Mouse (Mus musculus): Measurements from ENCODE around the gene Maip1. TPM values are rescaled to one million over a fixed set of nuclear protein-coding genes. Genes with fewer than 3 reads are reported as not detected.

Gene Maip1
- polyA plus RNA-seq, 1 experiment from 2014 or later, result 14.9 TPM

DNA sequence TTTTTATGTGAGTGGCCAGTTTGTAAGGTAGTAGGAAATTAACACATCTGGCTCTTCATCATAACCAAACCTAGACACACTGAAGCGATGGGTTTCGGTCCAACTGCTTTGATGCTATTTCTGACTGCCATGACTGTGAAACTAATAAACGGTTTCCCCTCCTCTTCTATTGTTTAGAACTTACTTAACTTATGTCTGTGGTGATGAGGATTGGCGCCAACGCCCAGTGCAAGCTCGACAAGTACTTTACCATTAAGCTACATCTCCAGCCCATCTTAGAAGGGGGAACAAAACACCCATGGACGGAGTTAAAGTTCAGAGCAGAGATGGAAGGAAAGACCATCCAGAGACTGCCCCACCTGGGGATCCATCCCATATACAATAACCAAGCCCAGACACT lies 27.0 kb downstream of the Maip1 start:
- 79% methylated on average over 7 of the region's 7 CpGs for WGBS

GRCm38 (mm10) chr1:57436408-57436807 lies 30.3 kb downstream of the Maip1 start:
- H3K4me3 ChIP-seq, result peak overlapping the region; percentile 30
- ATAC-seq (ENCODE audit: insufficient number of reproducible peaks, low FRiP score, low TSS enrichment, low read depth), result 0 out of 2 replicates have a peak, but pooled peaks have one; percentile 52
- H3K27ac ChIP-seq, result peak overlapping the region; percentile 87
- H3K27me3 ChIP-seq, result no peaks in the 10 kb centered on the region
- H3K36me3 ChIP-seq, result no peaks in the 10 kb centered on the region
- peaks cover 34% of the 10 kb centered on the region for H3K4me1 ChIP-seq
- 18% methylated on average over 9 of the region's 9 CpGs for WGBS
- peak overlapping the region; percentile 46 for H3K4me2 ChIP-seq
- peak overlapping the region; percentile 11; the same call in 1 of the 2 replicates for H3K9ac ChIP-seq
- H3K9me3 ChIP-seq, result no peaks in the 10 kb centered on the region

More for the DNA sequence above, 27.0 kb downstream of the Maip1 start:
- H3K27ac ChIP-seq, result no peak overlapping the region
- ATAC-seq (ENCODE audit: insufficient number of reproducible peaks, low FRiP score, low TSS enrichment, low read depth), result no peak
- H3K9ac ChIP-seq, result no peak overlapping the region
- no peaks in the 10 kb centered on the region for H3K9me3 ChIP-seq
- H3K4me1 ChIP-seq, result peaks cover 37% of the 10 kb centered on the region
- no peak overlapping the region for H3K4me3 ChIP-seq
- H3K36me3 ChIP-seq, result no peaks in the 10 kb centered on the region
- no peaks in the 10 kb centered on the region for H3K27me3 ChIP-seq
- no peak overlapping the region for H3K4me2 ChIP-seq

DNA sequence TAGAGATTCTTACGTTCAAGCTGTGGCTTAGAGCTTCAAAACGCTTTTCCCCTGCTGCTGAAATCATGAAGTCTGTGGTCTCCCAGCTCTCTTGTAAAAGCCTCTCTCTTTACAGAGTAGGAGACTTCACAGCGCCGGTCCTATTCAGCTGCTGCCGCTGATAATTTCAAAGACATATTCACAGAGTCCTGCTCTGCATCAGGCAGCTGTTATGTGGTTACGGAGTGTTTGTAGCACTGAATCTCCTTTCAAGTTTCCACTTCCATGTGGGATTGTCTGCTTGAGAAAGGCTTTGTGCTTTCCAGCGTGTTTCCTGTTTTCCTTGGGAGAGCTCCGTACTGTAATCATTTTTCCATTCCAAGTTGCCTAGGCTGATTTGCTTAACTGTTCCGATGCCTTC lies 30.8 kb downstream of the Maip1 start:
- WGBS, result 15% methylated on average over 9 of the region's 9 CpGs
- H3K9me3 ChIP-seq, result no peaks in the 10 kb centered on the region
- peak overlapping the region; percentile 11; the same call in 1 of the 2 replicates for H3K9ac ChIP-seq
- H3K4me2 ChIP-seq, result peak overlapping the region; percentile 46
- H3K27me3 ChIP-seq, result no peaks in the 10 kb centered on the region
- H3K27ac ChIP-seq, result peak overlapping the region; percentile 87
- H3K4me1 ChIP-seq, result peaks cover 34% of the 10 kb centered on the region
- ATAC-seq (ENCODE audit: insufficient number of reproducible peaks, low FRiP score, low TSS enrichment, low read depth), result peak; percentile 87
- H3K36me3 ChIP-seq, result no peaks in the 10 kb centered on the region
- peak overlapping the region; percentile 30 for H3K4me3 ChIP-seq

DNA sequence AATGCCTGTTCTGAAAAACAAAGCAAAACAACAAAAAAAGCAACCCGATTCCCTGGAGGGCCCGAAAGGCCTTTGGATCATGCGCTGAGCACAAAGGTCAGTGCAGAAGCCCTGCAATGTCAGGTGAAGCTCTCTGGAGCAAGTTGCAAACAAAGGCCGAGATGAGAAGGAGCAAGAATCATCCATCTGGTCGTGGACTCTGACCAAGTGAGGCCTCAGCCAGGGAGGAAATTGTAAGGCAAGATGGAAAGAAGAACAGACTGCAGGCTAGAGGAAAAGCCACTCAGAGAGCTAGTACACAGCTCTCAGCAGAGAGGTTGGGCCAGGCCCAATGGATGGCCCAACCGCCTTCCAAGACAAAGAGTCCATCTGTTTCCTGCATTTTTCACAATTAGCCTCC lies 32.9 kb downstream of the Maip1 start:
- 78% methylated on average over 6 of the region's 6 CpGs for WGBS
- H3K4me2 ChIP-seq, result no peak overlapping the region
- H3K4me1 ChIP-seq, result peaks cover 34% of the 10 kb centered on the region
- no peak for ATAC-seq (ENCODE audit: insufficient number of reproducible peaks, low FRiP score, low TSS enrichment, low read depth)
- no peaks in the 10 kb centered on the region for H3K9me3 ChIP-seq
- no peak overlapping the region for H3K9ac ChIP-seq
- H3K27me3 ChIP-seq, result no peaks in the 10 kb centered on the region
- no peaks in the 10 kb centered on the region for H3K36me3 ChIP-seq
- H3K4me3 ChIP-seq, result no peak overlapping the region
- peak overlapping the region; percentile 28; the same call in 1 of the 2 replicates for H3K27ac ChIP-seq

- H3K9ac ChIP-seq, result no peak overlapping the region
- H3K9me3 ChIP-seq, result no peaks in the 10 kb centered on the region
- no peaks in the 10 kb centered on the region for H3K27me3 ChIP-seq
- WGBS, result 13% methylated on average over 4 of the region's 4 CpGs
- peak overlapping the region; percentile 51 for H3K27ac ChIP-seq
- no peak overlapping the region for H3K4me3 ChIP-seq
- no peak for ATAC-seq (ENCODE audit: insufficient number of reproducible peaks, low FRiP score, low TSS enrichment, low read depth)
- peaks cover 31% of the 10 kb centered on the region for H3K4me1 ChIP-seq
- no peak overlapping the region for H3K4me2 ChIP-seq
- no peaks in the 10 kb centered on the region for H3K36me3 ChIP-seq
These were observed 34.6 kb downstream of the Maip1 start for GRCm38 (mm10) chr1:57440771-57441170.

- H3K27me3 ChIP-seq, result no peaks in the 10 kb centered on the region
- no peaks in the 10 kb centered on the region for H3K9me3 ChIP-seq
- ATAC-seq (ENCODE audit: insufficient number of reproducible peaks, low FRiP score, low TSS enrichment, low read depth), result no peak
- 78% methylated on average over 10 of the region's 10 CpGs for WGBS
- no peak overlapping the region for H3K4me2 ChIP-seq
- no peak overlapping the region for H3K4me3 ChIP-seq
- H3K36me3 ChIP-seq, result no peaks in the 10 kb centered on the region
- no peak overlapping the region for H3K27ac ChIP-seq
- peaks cover 3% of the 10 kb centered on the region; the same call in 1 of the 2 replicates for H3K4me1 ChIP-seq
- H3K9ac ChIP-seq, result no peak overlapping the region
These were observed 39.6 kb downstream of the Maip1 start for GRCm38 (mm10) chr1:57445679-57446078.

DNA sequence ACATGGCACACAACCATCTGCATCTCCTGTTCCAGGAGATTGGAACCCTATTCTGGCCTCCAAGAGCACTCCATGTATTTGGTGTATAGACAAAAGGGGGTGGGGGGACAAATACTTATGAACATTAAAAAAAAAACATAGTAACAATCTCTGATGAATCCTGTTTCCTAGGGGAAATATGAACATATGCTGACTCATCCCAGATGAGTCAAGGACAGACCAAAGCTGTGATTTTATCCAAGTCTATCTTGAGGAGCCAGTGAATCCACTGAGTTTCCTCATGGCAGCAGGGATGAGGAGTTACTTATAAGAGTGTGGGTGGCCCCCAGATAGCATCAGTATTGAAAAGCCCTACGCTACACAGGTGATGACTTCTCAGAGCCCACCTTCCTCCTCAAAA lies 44.1 kb downstream of the Maip1 start:
- H3K4me3 ChIP-seq, result no peak overlapping the region
- H3K9ac ChIP-seq, result no peak overlapping the region
- WGBS, result 82% methylated on average over 1 of the region's 1 CpGs
- ATAC-seq (ENCODE audit: insufficient number of reproducible peaks, low FRiP score, low TSS enrichment, low read depth), result no peak
- no peak overlapping the region for H3K27ac ChIP-seq
- no peaks in the 10 kb centered on the region for H3K36me3 ChIP-seq
- no peaks in the 10 kb centered on the region for H3K27me3 ChIP-seq
- no peaks in the 10 kb centered on the region for H3K4me1 ChIP-seq
- no peaks in the 10 kb centered on the region for H3K9me3 ChIP-seq
- H3K4me2 ChIP-seq, result no peak overlapping the region

GRCm38 (mm10) chr1:57460305-57460940 lies 54.3 kb downstream of the Maip1 start:
- no peaks in the 10 kb centered on the region for H3K36me3 ChIP-seq
- no peak overlapping the region for H3K4me2 ChIP-seq
- no peak for ATAC-seq (ENCODE audit: insufficient number of reproducible peaks, low FRiP score, low TSS enrichment, low read depth)
- no peak overlapping the region for H3K27ac ChIP-seq
- no peaks in the 10 kb centered on the region for H3K9me3 ChIP-seq
- WGBS, result 77% methylated on average over 6 of the region's 6 CpGs
- H3K27me3 ChIP-seq, result no peaks in the 10 kb centered on the region
- H3K9ac ChIP-seq, result no peak overlapping the region
- no peaks in the 10 kb centered on the region for H3K4me1 ChIP-seq
- H3K4me3 ChIP-seq, result no peak overlapping the region

Other genes with a start within 250 kb of the Maip1 start
- 15.6 and 15.9 TPM in 2 replicates for gene 1700066M21Rik, start 28.7 kb upstream of the Maip1 start, polyA plus RNA-seq (2015; fragmentation: Nextera tagmentation; extraction: Ambion mirVana)
- 27.4 and 27.6 TPM in 2 replicates for gene Tyw5, start 773 bp downstream of the Maip1 start, polyA plus RNA-seq (2015; fragmentation: Nextera tagmentation; extraction: Ambion mirVana)

Data from limb, embryonic 15.5 days (tissue).